Mouse (Mus musculus): ENCODE data around the gene 4930578G10Rik.
"Not testable (repeated sequence)": the region's sequence is repeated elsewhere in the genome, so short reads cannot be mapped to it uniquely, and the experiment has no call there.

DNA sequence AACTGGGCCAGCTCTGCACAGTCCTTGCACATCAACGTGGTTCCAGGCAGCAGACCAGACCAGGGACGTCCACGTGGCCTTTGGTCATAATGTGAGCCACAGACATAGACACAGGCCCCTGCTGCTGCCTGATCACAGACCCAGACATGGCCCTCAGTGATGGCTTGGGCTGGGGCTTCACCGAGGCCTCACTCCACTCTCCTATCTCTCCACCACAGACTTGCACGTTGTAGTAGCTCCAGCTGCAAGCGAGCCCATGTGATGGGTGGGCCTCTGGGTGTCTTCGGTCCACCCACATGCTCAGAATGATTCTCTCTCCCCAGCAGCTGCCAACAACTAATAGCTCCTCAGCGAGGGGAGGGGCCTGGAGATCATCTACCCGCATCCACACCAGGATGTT lies 125.1 kb downstream of the 4930578G10Rik start:
- TF ChIP-seq CTCF (IDR thresholded peaks at IDR 0.05); EP300 (IDR thresholded peaks at IDR 0.05; ENCODE audit: insufficient read depth, low read depth, low read length); POLR2A (IDR thresholded peaks at IDR 0.05; ENCODE audit: insufficient read depth, low read depth, low read length): not testable (repeated sequence)
